In genomic region chr1:180265399-180265798, GRCm38 (mm10) we compare ENCODE assay signal across 8 mouse cellular contexts. TPM values are rescaled to one million over a fixed set of nuclear protein-coding genes. Genes with fewer than 3 reads are reported as not detected.
DNase-seq lines count a peak whose midpoint lies in the region; ATAC-seq and TF ChIP-seq lines count a peak whose summit lies in the region.

No protein-coding gene starts in this region.

- peak overlapping the region; percentile 42 for H3K4me2 ChIP-seq in embryonic facial prominence, embryonic 14.5 days (ENCODE audit: low read depth, low read length)
- peak overlapping the region; percentile 27; the same call in 1 of the 2 replicates for H3K4me2 ChIP-seq in hindbrain, postnatal 0 days (ENCODE audit: low read depth, low read length)
- peak overlapping the region; percentile 64 for H3K4me2 ChIP-seq in liver, embryonic 15.5 days

- no peaks in the 10 kb centered on the region for H3K9me3 ChIP-seq in embryonic facial prominence, embryonic 14.5 days (ENCODE audit: control insufficient read depth, low read length)
- H3K9me3 ChIP-seq in hindbrain, postnatal 0 days (ENCODE audit: low read length): no peaks in the 10 kb centered on the region
- no peaks in the 10 kb centered on the region for H3K9me3 ChIP-seq in liver, embryonic 15.5 days (replicated peaks)

- H3K9ac ChIP-seq in embryonic facial prominence, embryonic 14.5 days (ENCODE audit: low read depth, low read length): no peak overlapping the region
- no peak overlapping the region for H3K9ac ChIP-seq in hindbrain, postnatal 0 days (replicated peaks; ENCODE audit: low read length)
- H3K9ac ChIP-seq in liver, embryonic 15.5 days: no peak overlapping the region

- H3K27me3 ChIP-seq in embryonic facial prominence, embryonic 14.5 days (replicated peaks; ENCODE audit: control insufficient read depth, insufficient read depth, low read length): no peaks in the 10 kb centered on the region
- H3K27me3 ChIP-seq in hindbrain, postnatal 0 days (ENCODE audit: insufficient read depth, low read length): no peaks in the 10 kb centered on the region
- peaks cover 13% of the 10 kb centered on the region; the same call in 1 of the 2 replicates for H3K27me3 ChIP-seq in liver, embryonic 15.5 days

- peak overlapping the region; percentile 7; the same call in 1 of the 2 replicates for H3K4me3 ChIP-seq in embryonic facial prominence, embryonic 14.5 days (ENCODE audit: low read depth, low read length)
- H3K4me3 ChIP-seq in hindbrain, postnatal 0 days (ENCODE audit: low read length): no peak overlapping the region
- H3K4me3 ChIP-seq in liver, embryonic 15.5 days (replicated peaks): peak overlapping the region; percentile 31

- H3K27ac ChIP-seq in embryonic facial prominence, embryonic 14.5 days (replicated peaks; ENCODE audit: low read depth, low read length): no peak overlapping the region
- no peak overlapping the region for H3K27ac ChIP-seq in hindbrain, postnatal 0 days
- 0 out of 2 replicates have a peak overlapping the region, but pooled peaks have one; percentile 15 for H3K27ac ChIP-seq in liver, embryonic 15.5 days (replicated peaks)

- DNase-seq in urinary bladder, postnatal 14 days (ENCODE audit: low spot score): peak; percentile 60
- DNase-seq in urinary bladder, postnatal 10 days (ENCODE audit: low spot score): no peak
- DNase-seq in embryonic facial prominence, embryonic 14.5 days (ENCODE audit: low spot score): no peak
- DNase-seq in hindbrain, postnatal 0 days (ENCODE audit: low spot score): no peak
- peak; percentile 65 for DNase-seq in spleen, adult 12 weeks (ENCODE audit: low spot score)
- DNase-seq in layer of hippocampus, adult 18-20 months (ENCODE audit: low spot score in 2 of 2): no peak
- DNase-seq in cerebellum, adult 8-10 months: no peak

- no peak for ATAC-seq in embryonic facial prominence, embryonic 14.5 days (ENCODE audit: low read depth)
- no peak for ATAC-seq in hindbrain, postnatal 0 days
- ATAC-seq in liver, embryonic 15.5 days (ENCODE audit: insufficient read depth): no peak

- TF ChIP-seq CTCF in hindbrain, postnatal 0 days (IDR thresholded peaks at IDR 0.05; ENCODE audit: low read depth): no peak

- no peaks in the 10 kb centered on the region for H3K4me1 ChIP-seq in embryonic facial prominence, embryonic 14.5 days (ENCODE audit: control insufficient read depth, insufficient read depth, low read length)
- no peaks in the 10 kb centered on the region for H3K4me1 ChIP-seq in hindbrain, postnatal 0 days (ENCODE audit: insufficient read depth, low read length)
- peaks cover 66% of the 10 kb centered on the region for H3K4me1 ChIP-seq in liver, embryonic 15.5 days (replicated peaks)

- H3K36me3 ChIP-seq in embryonic facial prominence, embryonic 14.5 days (ENCODE audit: control insufficient read depth, insufficient read depth, low read length): no peaks in the 10 kb centered on the region
- no peaks in the 10 kb centered on the region for H3K36me3 ChIP-seq in hindbrain, postnatal 0 days (ENCODE audit: insufficient read depth, low read length)
- H3K36me3 ChIP-seq in liver, embryonic 15.5 days (replicated peaks): no peaks in the 10 kb centered on the region

- 15% methylated on average over 7 of the region's 7 CpGs for WGBS in embryonic facial prominence, embryonic 14.5 days
- WGBS in hindbrain, postnatal 0 days: 17% methylated on average over 7 of the region's 7 CpGs
- WGBS in liver, embryonic 15.5 days (ENCODE audit: insufficient replicate concordance): 14% methylated on average over 7 of the region's 7 CpGs

RNA-seq across cellular contexts. Expression of gene Psen2, which starts 2.2 kb away (rescaled TPM):
- polyA plus RNA-seq in embryonic facial prominence, embryonic 14.5 days (2014; fragmentation: Nextera tagmentation; extraction: Ambion mirVana): 18.8 and 19.6 TPM in 2 replicates
- 26.6 and 33.5 TPM in 2 replicates for total RNA-seq in hindbrain, postnatal 0 days (2014; rRNA removed)
- 23.2 and 23.7 TPM in 2 replicates for polyA plus RNA-seq in hindbrain, postnatal 0 days (2015; fragmentation: Nextera tagmentation; extraction: Ambion mirVana)
- polyA plus RNA-seq in liver, embryonic 15.5 days (2015; fragmentation: Nextera tagmentation; extraction: Ambion mirVana): 27.0 and 30.6 TPM in 2 replicates
- total RNA-seq in layer of hippocampus, adult 18-20 months (2021): 10 to 100 TPM; 17.4 to 17.9 TPM

Comparison
In these comparisons a context has a peak if more than half of its experiments do, and no peak if none do; other contexts are left out.
1. DNase-seq: peak in urinary bladder, postnatal 14 days (single experiment) and spleen, adult 12 weeks (single experiment); none in urinary bladder, postnatal 10 days (single experiment), embryonic facial prominence, embryonic 14.5 days (single experiment), hindbrain, postnatal 0 days (single experiment), layer of hippocampus, adult 18-20 months (0 of 2) and cerebellum, adult 8-10 months (single experiment).
2. Peak in every context shown above with its lines, with median percentiles within 50 percentile points of each other: H3K4me2 ChIP-seq.